Mouse (Mus musculus) intestine, embryonic 15.5 days (tissue): Measurements from ENCODE around the gene BC048679. TPM values are rescaled to one million over a fixed set of nuclear protein-coding genes. Genes with fewer than 3 reads are reported as not detected.

Experiments
- ATAC-seq: fragments of 200-750 bp; cut with Nextera tagmentation; 2 replicates; pipeline ENCODE4 v1.8.0; 2017; ENCODE audit warnings: moderate TSS enrichment, moderate library complexity
- H3K27ac ChIP-seq: fragments of 300-500 bp; sonication (generic); 2 replicates; pipeline ENCODE4 v1.5.1; 2015; ENCODE audit warnings: mild to moderate bottlenecking, inconsistent platforms
- H3K27me3 ChIP-seq: fragments of 300-500 bp; sonication (generic); replicated peaks from 2 replicates; pipeline ENCODE4 v1.6.1; 2015; ENCODE audit warnings: inconsistent platforms
- H3K36me3 ChIP-seq: fragments of 300-500 bp; sonication (generic); 2 replicates; pipeline ENCODE4 v1.6.1; 2015; ENCODE audit warnings: inconsistent platforms
- H3K4me1 ChIP-seq: fragments of 300-500 bp; sonication (generic); replicated peaks from 2 replicates; pipeline ENCODE4 v1.6.1; 2015; ENCODE audit warnings: inconsistent platforms
- H3K4me2 ChIP-seq: fragments of 300-500 bp; sonication (generic); replicated peaks from 2 replicates; pipeline ENCODE4 v1.6.1; 2015; ENCODE audit warnings: mild to moderate bottlenecking, inconsistent platforms
- H3K4me3 ChIP-seq: fragments of 300-500 bp; sonication (generic); replicated peaks from 2 replicates; pipeline ENCODE4 v1.5.1; 2015; ENCODE audit warnings: inconsistent platforms
- H3K9ac ChIP-seq: fragments of 300-500 bp; sonication (generic); 2 replicates; pipeline ENCODE4 v1.6.1; 2015; ENCODE audit warnings: inconsistent platforms
- H3K9me3 ChIP-seq: fragments of 300-500 bp; sonication (generic); 2 replicates; pipeline ENCODE4 v1.6.1; 2016; ENCODE audit warnings: inconsistent platforms
- WGBS: fragments of 180-500 bp; shearing (Covaris S2); methylation state at CpG from one replicate; pipeline ENCODE4 v1.1.7; 2015; 5-methylcytosine and 5-hydroxymethylcytosine counted together
- microRNA counts: library from miRNA; unstranded; fragments of <30 nt; microRNA quantifications from one replicate; lab custom pipeline; 2016
- polyA plus RNA-seq: library from polyadenylated mRNA; unstranded; fragments of >200 nt; fragmentation: Nextera tagmentation; extraction: Ambion mirVana; gene quantifications from 2 replicates; pipeline ENCODE4 v1.2.1, GENCODE M21; 2015

The BC048679 gene
- polyA plus RNA-seq, 1 experiment from 2014 or later: not detected

DNA sequence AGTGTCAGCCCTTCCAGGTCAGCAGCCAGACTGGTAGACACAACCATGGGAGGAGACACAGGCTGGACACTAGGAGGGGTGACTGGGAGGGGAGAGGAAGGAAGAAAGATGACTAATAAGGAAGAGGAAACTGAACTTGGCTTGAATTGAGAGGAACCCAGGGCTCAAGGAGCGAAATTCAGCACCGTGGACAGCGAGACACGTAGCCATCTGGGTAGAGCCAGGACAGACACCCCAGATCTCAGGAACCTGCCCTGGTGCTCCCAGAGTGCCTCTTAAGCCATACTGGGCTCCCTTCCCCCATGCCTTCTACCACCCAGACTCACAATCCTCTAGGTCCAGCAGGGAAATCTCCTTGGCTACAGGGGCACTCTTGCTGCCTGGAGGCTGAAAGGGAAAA, 34.0 kb downstream of the BC048679 start:
- H3K36me3 ChIP-seq: no peaks in the 10 kb centered on the region
- H3K4me2 ChIP-seq: no peak overlapping the region
- ATAC-seq: no peak
- peaks cover 6% of the 10 kb centered on the region; the same call in 1 of the 2 replicates for H3K27me3 ChIP-seq
- no peak overlapping the region for H3K4me3 ChIP-seq
- no peak overlapping the region for H3K27ac ChIP-seq
- no peaks in the 10 kb centered on the region for H3K4me1 ChIP-seq
- WGBS: 4% methylated on average over 4 of the region's 4 CpGs
- no peaks in the 10 kb centered on the region for H3K9me3 ChIP-seq
- H3K9ac ChIP-seq: no peak overlapping the region

GRCm38 (mm10) chr7:81462815-81463214, 35.3 kb downstream of the BC048679 start:
- no peak overlapping the region for H3K4me3 ChIP-seq
- H3K27me3 ChIP-seq: peaks cover 11% of the 10 kb centered on the region; the same call in 1 of the 2 replicates
- no peak for ATAC-seq
- 75% methylated on average over 3 of the region's 3 CpGs for WGBS
- H3K36me3 ChIP-seq: no peaks in the 10 kb centered on the region
- no peak overlapping the region for H3K9ac ChIP-seq
- no peak overlapping the region for H3K4me2 ChIP-seq
- no peaks in the 10 kb centered on the region for H3K4me1 ChIP-seq
- H3K27ac ChIP-seq: no peak overlapping the region
- H3K9me3 ChIP-seq: no peaks in the 10 kb centered on the region

- H3K4me2 ChIP-seq: peak within 1 kb of the TSS; percentile 95
- peak; percentile 58; the same call in 1 of the 2 replicates for ATAC-seq
- WGBS: under 1% methylated on average over 28 of the region's 28 CpGs
Measured at GRCm38 (mm10) chr7:81455155-81455651, 42.9 kb downstream of the BC048679 start, which contains the start of gene Cpeb1. TSS of gene Cpeb1 (minus strand) at chr7:81455465.

DNA sequence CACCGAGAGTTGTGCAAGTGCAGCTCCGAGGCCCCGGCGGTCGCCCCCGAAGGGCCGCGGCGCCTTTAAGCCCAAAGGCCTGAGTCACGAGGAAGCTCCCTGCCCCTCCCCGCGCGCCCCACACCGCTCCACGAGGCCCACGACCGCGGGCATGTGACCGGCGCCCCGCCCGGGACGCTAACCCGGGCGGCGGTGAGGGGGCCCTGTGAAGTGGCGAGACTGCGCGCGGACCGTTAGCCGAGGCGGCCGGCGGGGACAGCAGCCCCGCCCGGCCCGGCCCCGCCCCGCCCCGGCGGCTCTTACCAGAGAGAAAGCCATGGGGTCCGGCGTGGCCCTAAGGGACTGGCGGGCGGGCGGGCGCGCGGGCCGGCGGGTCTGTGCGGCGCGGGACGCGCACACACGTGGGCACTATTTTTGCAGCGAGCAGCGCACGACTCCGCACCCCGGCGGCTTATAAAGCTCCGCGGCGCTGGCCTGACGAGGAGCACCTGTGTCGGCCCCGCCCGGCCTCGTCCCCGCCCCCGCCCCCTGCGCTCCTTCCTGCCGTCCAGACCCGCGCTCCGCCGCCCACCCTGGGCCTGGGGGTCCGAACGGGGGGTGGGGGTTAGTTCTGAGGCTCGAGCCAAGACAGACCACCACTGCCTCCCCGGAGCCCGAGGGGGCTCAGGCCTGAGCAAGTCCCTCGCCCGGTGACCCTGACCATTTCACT, 43.6 kb downstream of the BC048679 start:
- Histone ChIP-seq H3K36me3 (no peaks in the 10 kb centered on the region), H3K9ac (peak overlapping the region; percentile 28; the same call in 1 of the 2 replicates), H3K9me3 (no peaks in the 10 kb centered on the region), H3K4me3 (peak overlapping the region; percentile 52), H3K4me1 (peaks cover 23% of the 10 kb centered on the region), H3K4me2 (peak overlapping the region; percentile 95), H3K27me3 (peaks cover 64% of the 10 kb centered on the region), H3K27ac (no peak overlapping the region)
- ATAC-seq: peak; percentile 71
- WGBS: 1% methylated on average over 68 of the region's 87 CpGs

More at GRCm38 (mm10) chr7:81455155-81455651, 42.9 kb downstream of the BC048679 start, which contains the start of gene Cpeb1:
- peaks cover 64% of the 10 kb centered on the region for H3K27me3 ChIP-seq
- peak within 1 kb of the TSS; percentile 52 for H3K4me3 ChIP-seq
- no peaks in the 10 kb centered on the region for H3K9me3 ChIP-seq
- H3K36me3 ChIP-seq: no peaks in the 10 kb centered on the region
- peaks cover 23% of the 10 kb centered on the region for H3K4me1 ChIP-seq
- H3K9ac ChIP-seq: peak within 1 kb of the TSS; percentile 28; the same call in 1 of the 2 replicates
- H3K27ac ChIP-seq: no peak within 1 kb of the TSS

- Histone ChIP-seq H3K4me2 (peak overlapping the region; percentile 95), H3K4me1 (peaks cover 23% of the 10 kb centered on the region), H3K9me3 (no peaks in the 10 kb centered on the region), H3K36me3 (no peaks in the 10 kb centered on the region), H3K27ac (no peak overlapping the region), H3K4me3 (peak overlapping the region; percentile 52), H3K9ac (no peak overlapping the region), H3K27me3 (peaks cover 64% of the 10 kb centered on the region)
- ATAC-seq: peak; percentile 47
- WGBS: 3% methylated on average over 73 of the region's 84 CpGs
Measured at GRCm38 (mm10) chr7:81453443-81454274, 44.4 kb downstream of the BC048679 start.

- peak; percentile 20; the same call in 1 of the 2 replicates for ATAC-seq
- Histone ChIP-seq H3K4me1 (peaks cover 23% of the 10 kb centered on the region), H3K27me3 (peaks cover 61% of the 10 kb centered on the region), H3K27ac (no peak overlapping the region), H3K9ac (no peak overlapping the region), H3K4me2 (peak overlapping the region; percentile 95), H3K9me3 (no peaks in the 10 kb centered on the region), H3K4me3 (no peak overlapping the region), H3K36me3 (no peaks in the 10 kb centered on the region)
- WGBS: 6% methylated on average over 21 of the region's 21 CpGs
Measured at GRCm38 (mm10) chr7:81452971-81453441, 45.1 kb downstream of the BC048679 start.

MicroRNAs encoded within 50 kb of the gene (microRNA counts, 519-probe panel; counts per million panel counts)
- microRNA mmu-miR-1839-3p (lab: Ali Mortazavi, UCI) (97.1 counts per million, percentile 29 among the panel's probes with 10 or more counts), microRNA mmu-miR-1839-5p (lab: Ali Mortazavi, UCI) (2,422 counts per million, percentile 63 among the panel's probes with 10 or more counts)

Other genes starting within 250 kb of the BC048679 start
- gene Rps17, start 153.0 kb downstream of the BC048679 start, polyA plus RNA-seq: 1,243 and 1,274 TPM in 2 replicates
- gene Cpeb1, start 42.8 kb downstream of the BC048679 start, polyA plus RNA-seq: 0.78 and 1.1 TPM in 2 replicates
- gene Ap3b2, start 4.4 kb downstream of the BC048679 start, polyA plus RNA-seq: 5.9 and 6.2 TPM in 2 replicates
- 0.10 and 0.15 TPM in 2 replicates for gene Fsd2, start 68.7 kb upstream of the BC048679 start, polyA plus RNA-seq
- 5.9 and 6.3 TPM in 2 replicates for gene Whamm, start 73.0 kb upstream of the BC048679 start, polyA plus RNA-seq
- gene Homer2, start 209.2 kb upstream of the BC048679 start, polyA plus RNA-seq: 46.6 and 46.9 TPM in 2 replicates